Mouse (Mus musculus) thymus, adult 2 months (tissue): ENCODE measurements around the gene Tmem255b.

Experiments used
- CTCF ChIP-seq: fragments of 200-500 bp; IDR thresholded peaks from 2 replicates; pipeline ENCODE4 v1.5.1; 2012; ENCODE audit warnings: mild to moderate bottlenecking, control low read depth, low read length, moderate library complexity, borderline replicate concordance; ENCODE audit not compliant: control insufficient read depth, poor library complexity, insufficient read depth; ENCODE audit errors: extremely low read depth
- POLR2A ChIP-seq: fragments of 200-500 bp; IDR thresholded peaks from 2 replicates; pipeline ENCODE4 v1.6.1; 2012; ENCODE audit warnings: mild to moderate bottlenecking, low read length, control low read depth, moderate library complexity; ENCODE audit not compliant: control insufficient read depth, poor library complexity, insufficient read depth; ENCODE audit errors: extremely low read depth

- TF ChIP-seq CTCF (no peak), POLR2A (no peak)
Observed at GRCm38 (mm10) chr8:13436052-13436451, 1.1 kb downstream of the Tmem255b start.
